Mouse (Mus musculus): ENCODE measurements at regions not wholly inside any gene's neighbourhood (a gene's known extent, or its start where the extent isn't known, plus 50 kb on each side); places are given as distances from the start of the nearest gene placed in this dataset.

- TF ChIP-seq POLR2A (IDR thresholded peaks at IDR 0.05; ENCODE audit: borderline replicate concordance, control insufficient read depth, low read depth, low read length) (no peak), CTCF (IDR thresholded peaks at IDR 0.05; ENCODE audit: control insufficient read depth, insufficient read depth, low read length) (no peak)
These were observed 111.1 kb upstream of the Lpp start for GRCm38 (mm10) chr16:24282194-24282683.
